Mouse (Mus musculus): ENCODE results near the gene Ncam2. TPM values are rescaled to one million over a fixed set of nuclear protein-coding genes. Genes with fewer than 3 reads are reported as not detected.

Ncam2 gene
- total RNA-seq (2023) = not detected

GRCm38 (mm10) chr16:81200201-81201071 lies at the start of gene Ncam2:
Ncam2 (plus strand) TSS chr16:81200697.

